Comparison of ENCODE assay signal across 11 mouse cellular contexts in the genomic region with DNA sequence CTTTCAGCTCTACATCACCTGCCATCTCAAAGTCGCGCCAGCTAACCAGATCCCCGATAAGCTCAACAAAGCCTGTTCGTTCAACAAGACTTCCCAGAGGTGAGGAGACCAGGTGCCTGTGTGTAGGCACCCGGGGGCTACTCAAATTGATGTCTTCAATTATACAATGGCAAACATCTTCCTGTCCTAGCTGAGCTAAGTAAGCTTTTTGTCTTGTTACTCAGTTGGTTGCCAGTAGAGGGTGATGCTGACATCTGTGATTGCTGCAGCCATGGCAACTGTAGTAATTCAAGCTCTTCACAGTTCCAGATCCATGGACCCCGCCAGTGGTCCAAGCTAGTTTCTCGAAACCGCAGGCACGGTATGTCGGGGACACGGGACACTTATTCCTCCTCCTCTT. TPM values are rescaled to one million over a fixed set of nuclear protein-coding genes. Genes with fewer than 3 reads are reported as not detected.
DNase-seq lines count a peak whose midpoint lies in the region; ATAC-seq and TF ChIP-seq lines count a peak whose summit lies in the region.
"Had no signal": no experiment of that assay in that cellular context is flagged by ENCODE, and none has a peak within 500 bp of the region (broad histone marks: within the 10 kb centered on the region; RNA-seq: fewer than 3 reads in every experiment).

No protein-coding gene starts in this region.

- no peaks in the 10 kb centered on the region for H3K9me3 ChIP-seq in hindbrain, postnatal 0 days (ENCODE audit: low read length)
- H3K9me3 ChIP-seq in hindbrain, embryonic 16.5 days (ENCODE audit: control insufficient read depth, low read length): no peaks in the 10 kb centered on the region
- H3K9me3 ChIP-seq: hindbrain, embryonic 15.5 days had no signal

- in situ Hi-C loops in Patski (cut with MboI; ENCODE audit: low pct_unique_long_range_greater_than_20kb): no loop called here

- CTCF ChIA-PET in Patski (lab: Charles Lee): interaction anchor here (0.6 to 2.4 kb wide), 18 partner anchors 11 to 79 kb away, joined by 3 to 10 read pairs (median 4); partner anchors contain the start of gene Upk3bl

- no peak overlapping the region for H3K27ac ChIP-seq in hindbrain, postnatal 0 days
- H3K27ac ChIP-seq in hindbrain, embryonic 16.5 days (ENCODE audit: low read depth, low read length): no peak overlapping the region
- H3K27ac ChIP-seq: hindbrain, embryonic 15.5 days had no signal

- H3K36me3 ChIP-seq in hindbrain, postnatal 0 days (ENCODE audit: insufficient read depth, low read length): no peaks in the 10 kb centered on the region
- no peaks in the 10 kb centered on the region for H3K36me3 ChIP-seq in hindbrain, embryonic 16.5 days (ENCODE audit: control insufficient read depth, insufficient read depth, low read length)
- H3K36me3 ChIP-seq: hindbrain, embryonic 15.5 days had no signal

- H3K4me3 ChIP-seq in hindbrain, postnatal 0 days (ENCODE audit: low read length): no peak overlapping the region
- H3K4me3 ChIP-seq in hindbrain, embryonic 16.5 days (ENCODE audit: low read length): no peak overlapping the region
- H3K4me3 ChIP-seq: erythroblast, embryonic 14.5 days; hindbrain, embryonic 15.5 days had no signal

- no peak overlapping the region for H3K4me2 ChIP-seq in hindbrain, postnatal 0 days (ENCODE audit: low read depth, low read length)
- H3K4me2 ChIP-seq in hindbrain, embryonic 16.5 days (ENCODE audit: low read length): no peak overlapping the region
- H3K4me2 ChIP-seq: hindbrain, embryonic 15.5 days had no signal

- WGBS in hindbrain, postnatal 0 days: 42% methylated on average over 11 of the region's 11 CpGs
- 52% methylated on average over 11 of the region's 11 CpGs for WGBS in hindbrain, embryonic 16.5 days

- no peaks in the 10 kb centered on the region for H3K27me3 ChIP-seq in hindbrain, postnatal 0 days (ENCODE audit: insufficient read depth, low read length)
- H3K27me3 ChIP-seq in hindbrain, embryonic 16.5 days (replicated peaks; ENCODE audit: control insufficient read depth, insufficient read depth, low read length): no peaks in the 10 kb centered on the region
- no peaks in the 10 kb centered on the region for H3K27me3 ChIP-seq in Patski
- H3K27me3 ChIP-seq: hindbrain, embryonic 15.5 days had no signal

- POLR2A ChIA-PET in Patski (lab: Charles Lee): no interaction called here

- peak; percentile 66 for TF ChIP-seq CTCF in hindbrain, postnatal 0 days (IDR thresholded peaks at IDR 0.05; ENCODE audit: low read depth)
- TF ChIP-seq CTCF in Patski (IDR thresholded peaks at IDR 0.05): peak; percentile 65

- no peak overlapping the region for H3K9ac ChIP-seq in hindbrain, postnatal 0 days (replicated peaks; ENCODE audit: low read length)
- H3K9ac ChIP-seq in hindbrain, embryonic 16.5 days (ENCODE audit: low read depth, low read length): no peak overlapping the region
- H3K9ac ChIP-seq: hindbrain, embryonic 15.5 days had no signal

- no peaks in the 10 kb centered on the region for H3K4me1 ChIP-seq in hindbrain, postnatal 0 days (ENCODE audit: insufficient read depth, low read length)
- H3K4me1 ChIP-seq in hindbrain, embryonic 16.5 days (ENCODE audit: control insufficient read depth, insufficient read depth, low read depth, low read length): no peaks in the 10 kb centered on the region
- H3K4me1 ChIP-seq: hindbrain, embryonic 15.5 days had no signal

- DNase-seq in hindbrain, postnatal 0 days (ENCODE audit: low spot score): peak; percentile 73
- DNase-seq in right cerebral cortex, postnatal 10 days (ENCODE audit: low spot score in 2 of 2): peak; percentile 51 to 58
- no peak for DNase-seq in right cerebral cortex, adult 18-20 months
- no peak for DNase-seq in Patski (ENCODE audit: low read depth, low spot score)
- DNase-seq in retina, embryonic 14.5 days (ENCODE audit: low spot score): peak; percentile 43
- DNase-seq in kidney, adult 9 months: no peak
- DNase-seq in gastrocnemius, postnatal 10 days: no peak

- 0 out of 2 replicates have a peak, but pooled peaks have one; percentile 58 for ATAC-seq in hindbrain, postnatal 0 days
- ATAC-seq in hindbrain, embryonic 16.5 days: no peak; the same call in 1 of the 2 replicates
- no peak for ATAC-seq in Patski

RNA-seq across cellular contexts. Expression of gene Zp3, which starts 7.3 kb away (rescaled TPM):
- total RNA-seq in hindbrain, postnatal 0 days (2014; rRNA removed): 0.10 TPM in 1 of 2 replicates, not detected in the other
- polyA plus RNA-seq in hindbrain, postnatal 0 days (2015; fragmentation: Nextera tagmentation; extraction: Ambion mirVana): 0.18 and 0.39 TPM in 2 replicates
- polyA plus RNA-seq in hindbrain, embryonic 16.5 days (2015; fragmentation: Nextera tagmentation; extraction: Ambion mirVana): 0.15 TPM in 1 of 2 replicates, not detected in the other
- 0.04 TPM for polyA plus RNA-seq in Patski (2021)
- total RNA-seq in gastrocnemius, postnatal 10 days (2021): not detected
- polyA plus RNA-seq: erythroblast, embryonic 14.5 days; stomach, embryonic 14.5 days had no signal

RNA-seq across cellular contexts. Expression of gene Dtx2, which starts 7.4 kb away (rescaled TPM):
- 23.5 and 28.6 TPM in 2 replicates for total RNA-seq in hindbrain, postnatal 0 days (2014; rRNA removed)
- 17.4 and 17.9 TPM in 2 replicates for polyA plus RNA-seq in hindbrain, postnatal 0 days (2015; fragmentation: Nextera tagmentation; extraction: Ambion mirVana)
- 22.9 and 28.6 TPM in 2 replicates for polyA plus RNA-seq in hindbrain, embryonic 16.5 days (2015; fragmentation: Nextera tagmentation; extraction: Ambion mirVana)
- 22.2 TPM for polyA plus RNA-seq in Patski (2021)
- 1 to 10 TPM; 7.7 to 9.2 TPM for total RNA-seq in gastrocnemius, postnatal 10 days (2021)

RNA-seq across cellular contexts. Expression of gene Ssc4d, which starts 12.9 kb away (rescaled TPM):
- 6.5 and 18.9 TPM in 2 replicates for total RNA-seq in hindbrain, postnatal 0 days (2014; rRNA removed)
- polyA plus RNA-seq in hindbrain, postnatal 0 days (2015; fragmentation: Nextera tagmentation; extraction: Ambion mirVana): 3.6 and 3.8 TPM in 2 replicates
- 2.9 and 3.4 TPM in 2 replicates for polyA plus RNA-seq in hindbrain, embryonic 16.5 days (2015; fragmentation: Nextera tagmentation; extraction: Ambion mirVana)
- 2.4 TPM for polyA plus RNA-seq in Patski (2021)
- total RNA-seq in gastrocnemius, postnatal 10 days (2021): 1 to 10 TPM in 1 of 2 experiments, under 1 TPM in 1; 0.78 to 1.1 TPM

RNA-seq across cellular contexts. Expression of gene Upk3b, which starts 51.0 kb away (rescaled TPM):
- not detected in 2 replicates for total RNA-seq in hindbrain, postnatal 0 days (2014; rRNA removed)
- polyA plus RNA-seq in hindbrain, postnatal 0 days (2015; fragmentation: Nextera tagmentation; extraction: Ambion mirVana): not detected in 2 replicates
- polyA plus RNA-seq in hindbrain, embryonic 16.5 days (2015; fragmentation: Nextera tagmentation; extraction: Ambion mirVana): 0.04 TPM in 1 of 2 replicates, not detected in the other
- polyA plus RNA-seq in Patski (2021): 0.95 TPM
- total RNA-seq in gastrocnemius, postnatal 10 days (2021): under 1 TPM in 1 of 2 experiments, not detected in 1; 0.14 TPM
- polyA plus RNA-seq: erythroblast, embryonic 14.5 days; hindbrain, embryonic 15.5 days had no signal

RNA-seq across cellular contexts. Expression of gene Ywhag, which starts 52.8 kb away (rescaled TPM):
- 334 and 336 TPM in 2 replicates for total RNA-seq in hindbrain, postnatal 0 days (2014; rRNA removed)
- polyA plus RNA-seq in hindbrain, postnatal 0 days (2015; fragmentation: Nextera tagmentation; extraction: Ambion mirVana): 734 and 782 TPM in 2 replicates
- 996 and 1,023 TPM in 2 replicates for polyA plus RNA-seq in hindbrain, embryonic 16.5 days (2015; fragmentation: Nextera tagmentation; extraction: Ambion mirVana)
- polyA plus RNA-seq in Patski (2021): 237 TPM
- 100 to 1,000 TPM; 302 to 322 TPM for total RNA-seq in gastrocnemius, postnatal 10 days (2021)

Comparison
In these comparisons a context has a peak if more than half of its experiments do, and no peak if none do; other contexts are left out.
1. DNase-seq: peak in hindbrain, postnatal 0 days (single experiment), right cerebral cortex, postnatal 10 days (2 of 2) and retina, embryonic 14.5 days (single experiment); none in right cerebral cortex, adult 18-20 months (single experiment), Patski (single experiment), kidney, adult 9 months (single experiment) and gastrocnemius, postnatal 10 days (single experiment).